Mouse (Mus musculus) CD4-positive naive resting alpha-beta T cell, adult 76 days (primary cell): ENCODE data around the gene Naa35. TPM values are rescaled to one million over a fixed set of nuclear protein-coding genes. Genes with fewer than 3 reads are reported as not detected.

Source experiments
- total RNA-seq: library from RNA; stranded (reverse); gene quantifications from one replicate; pipeline ENCODE4 v1.2.4, GENCODE M21; 2023

The Naa35 gene
- total RNA-seq = 53.9 TPM

GRCm38 (mm10) chr13:59584947-59585647 is at the start of gene Naa35, which contains the start of gene Agtpbp1:
Naa35 (plus strand) TSS chr13:59585259.
Agtpbp1 (minus strand) TSS chr13:59585227.

GRCm38 (mm10) chr13:59675151-59676011 is 90.3 kb downstream of the Naa35 start, which contains the start of gene Golm1:
Golm1 (minus strand) TSS chr13:59675811.

Other genes starting within 250 kb of the Naa35 start
- 48.9 TPM for gene Agtpbp1, start within 50 bp of the Naa35 start, total RNA-seq
- 33.0 TPM for gene Golm1, start 90.6 kb downstream of the Naa35 start, total RNA-seq
- not detected for gene 4921517D22Rik, start 108.8 kb downstream of the Naa35 start, total RNA-seq
- gene Spata31d1a, start 125.1 kb downstream of the Naa35 start, total RNA-seq = not detected
- gene Spata31d1b, start 127.0 kb downstream of the Naa35 start, total RNA-seq = not detected
- gene Spata31d1d, start 146.5 kb downstream of the Naa35 start, total RNA-seq = not detected
- 0.23 TPM for gene 1700014D04Rik, start 161.5 kb downstream of the Naa35 start, total RNA-seq
- 110 TPM for gene Isca1, start 184.6 kb downstream of the Naa35 start, total RNA-seq
- gene Gm49354, start 197.0 kb downstream of the Naa35 start, total RNA-seq = not detected
- 245 TPM for gene Tut7, start 237.9 kb downstream of the Naa35 start, total RNA-seq